ENCODE assay signal across 12 mouse cellular contexts in genomic region chr5:21961796-21962195, GRCm38 (mm10).
"Had no signal": no experiment of that assay in that cellular context is flagged by ENCODE, and none has a peak within 500 bp of the region (broad histone marks: within the 10 kb centered on the region; RNA-seq: fewer than 3 reads in every experiment).

No protein-coding gene starts in this region.

- ATAC-seq: intestine, embryonic 16.5 days; liver, postnatal 0 days; midbrain, embryonic 13.5 days had no signal

- H3K27me3 ChIP-seq: hindbrain, embryonic 15.5 days; limb, embryonic 12.5 days; liver, embryonic 13.5 days; lung, embryonic 15.5 days; midbrain, embryonic 13.5 days had no signal

- H3K36me3 ChIP-seq: hindbrain, embryonic 15.5 days; limb, embryonic 12.5 days; liver, embryonic 13.5 days; lung, embryonic 15.5 days; midbrain, embryonic 13.5 days had no signal

- H3K4me3 ChIP-seq: hindbrain, embryonic 15.5 days; limb, embryonic 12.5 days; liver, embryonic 13.5 days; lung, embryonic 15.5 days; midbrain, embryonic 13.5 days had no signal

- H3K4me2 ChIP-seq: hindbrain, embryonic 15.5 days; limb, embryonic 12.5 days; liver, embryonic 13.5 days; lung, embryonic 15.5 days; midbrain, embryonic 13.5 days had no signal

- H3K9ac ChIP-seq: hindbrain, embryonic 15.5 days; limb, embryonic 12.5 days; liver, embryonic 13.5 days; liver, postnatal 0 days; lung, embryonic 15.5 days; midbrain, embryonic 13.5 days had no signal

- H3K9me3 ChIP-seq: hindbrain, embryonic 15.5 days; limb, embryonic 12.5 days; liver, embryonic 13.5 days; lung, embryonic 15.5 days; midbrain, embryonic 13.5 days had no signal

- H3K27ac ChIP-seq: hindbrain, embryonic 15.5 days; limb, embryonic 12.5 days; liver, embryonic 13.5 days; lung, embryonic 15.5 days; midbrain, embryonic 13.5 days had no signal

- DNase-seq: liver; liver, embryonic 13.5 days; liver, postnatal 0 days; right cerebral cortex, adult 18-20 months; right cerebral cortex, postnatal 25 days; thymus, adult 18-20 months; thymus, postnatal 14 days had no signal

- H3K4me1 ChIP-seq: hindbrain, embryonic 15.5 days; limb, embryonic 12.5 days; liver, embryonic 13.5 days; lung, embryonic 15.5 days; midbrain, embryonic 13.5 days had no signal
